Mouse (Mus musculus) lung, embryonic 14.5 days (tissue): ENCODE measurements around the gene Elovl5. TPM values are rescaled to one million over a fixed set of nuclear protein-coding genes. Genes with fewer than 3 reads are reported as not detected.

Experiments
- ATAC-seq: fragments of 200-750 bp; cut with Nextera tagmentation; 2 replicates; pipeline ENCODE4 v1.8.0; 2017; ENCODE audit warnings: mild to moderate bottlenecking, moderate TSS enrichment, moderate library complexity; ENCODE audit not compliant: insufficient read depth
- DNase-seq: peaks from one replicate; pipeline ENCODE4 v3.0.0-alpha.2; 2015
- H3K27ac ChIP-seq: fragments of 300-500 bp; sonication (generic); 2 replicates; pipeline ENCODE4 v1.5.1; 2014; ENCODE audit warnings: low read depth, mild to moderate bottlenecking, moderate library complexity
- H3K27me3 ChIP-seq: fragments of 300-500 bp; sonication (generic); 2 replicates; pipeline ENCODE4 v1.6.1; 2014; ENCODE audit warnings: low read length, control low read depth; ENCODE audit not compliant: insufficient read depth
- H3K36me3 ChIP-seq: fragments of 300-500 bp; sonication (generic); 2 replicates; pipeline ENCODE4 v1.6.1; 2014; ENCODE audit warnings: control low read depth; ENCODE audit not compliant: insufficient read depth
- H3K4me1 ChIP-seq: fragments of 300-500 bp; sonication (generic); 2 replicates; pipeline ENCODE4 v1.6.1; 2014; ENCODE audit warnings: antibody characterized with exemption, control low read depth; ENCODE audit not compliant: insufficient read depth
- H3K4me2 ChIP-seq: fragments of 300-500 bp; sonication (generic); 2 replicates; pipeline ENCODE4 v1.6.1; 2014; ENCODE audit warnings: mild to moderate bottlenecking
- H3K4me3 ChIP-seq: fragments of 300-500 bp; sonication (generic); 2 replicates; pipeline ENCODE4 v1.5.1; 2014; ENCODE audit warnings: low read depth, low read length
- H3K9ac ChIP-seq: fragments of 300-500 bp; sonication (generic); 2 replicates; pipeline ENCODE4 v1.6.1; 2014
- H3K9me3 ChIP-seq: fragments of 300-500 bp; sonication (generic); 2 replicates; pipeline ENCODE4 v1.6.1; 2016; ENCODE audit warnings: low read depth, low read length, control low read depth
- CTCF ChIP-seq: IDR thresholded peaks from 2 replicates; pipeline ENCODE4 v1.5.1; 2016; ENCODE audit warnings: antibody characterized with exemption, low read depth
- WGBS: fragments of 180-500 bp; shearing (Covaris S2); extraction: QIAGEN DNeasy Blood & Tissue Kit; methylation state at CpG from one replicate; pipeline ENCODE4 v1.1.7; 2014; 5-methylcytosine and 5-hydroxymethylcytosine counted together
- polyA plus RNA-seq: library from polyadenylated mRNA; unstranded; fragments of >200 nt; fragmentation: Nextera tagmentation; extraction: Ambion mirVana; gene quantifications from 2 replicates; pipeline ENCODE4 v1.2.1, GENCODE M21; 2014

Elovl5 gene
- polyA plus RNA-seq, 1 experiment from 2014 or later, result 76.7 TPM

DNA sequence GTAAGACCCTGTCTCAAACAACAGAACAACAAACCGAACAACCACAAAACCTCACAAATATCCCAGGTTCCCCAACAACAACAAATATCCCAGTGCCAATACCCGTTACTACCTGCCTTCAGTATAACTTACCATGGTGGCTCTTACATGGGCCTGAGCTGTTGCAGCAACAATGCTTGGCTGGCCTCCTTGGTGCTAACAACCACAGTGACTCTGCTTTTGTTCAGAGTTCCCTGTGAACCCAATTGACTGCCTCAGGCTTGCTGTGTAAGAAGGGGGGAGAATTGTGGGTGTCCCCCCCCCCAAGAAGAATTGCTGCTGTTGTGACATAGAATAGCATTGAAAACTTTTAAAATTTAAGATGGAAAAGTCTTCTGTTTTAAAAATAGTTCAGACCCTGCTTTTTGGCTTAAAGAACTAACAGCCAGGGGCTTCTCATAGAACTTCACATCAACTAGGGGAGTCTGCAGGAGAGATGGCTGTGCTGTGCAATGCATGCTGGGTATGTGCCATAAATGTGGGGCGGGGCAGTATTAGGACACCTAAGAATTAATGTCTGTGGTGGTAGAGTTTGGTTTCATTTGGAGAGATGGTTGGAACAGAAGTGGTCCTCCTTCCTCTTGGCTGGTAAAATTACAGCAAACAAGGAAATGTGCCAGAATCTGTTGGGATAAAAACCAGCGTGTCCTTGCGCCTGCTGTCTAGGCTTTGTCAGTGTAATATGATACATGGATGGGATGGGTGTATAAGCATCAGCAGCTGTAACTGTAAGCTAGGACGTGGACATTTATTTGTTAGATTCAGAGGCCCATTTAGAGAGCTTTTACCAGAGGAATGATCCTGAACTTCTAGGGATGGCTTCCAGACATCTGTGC is 28.9 kb downstream of the Elovl5 start:
- H3K4me1 ChIP-seq, result peaks cover 7% of the 10 kb centered on the region; the same call in 1 of the 2 replicates
- peak; percentile 66 for DNase-seq
- no peak overlapping the region for H3K4me3 ChIP-seq
- H3K36me3 ChIP-seq, result no peaks in the 10 kb centered on the region
- H3K27ac ChIP-seq, result no peak overlapping the region
- H3K9ac ChIP-seq, result no peak overlapping the region
- no peaks in the 10 kb centered on the region for H3K9me3 ChIP-seq
- 60% methylated on average over 6 of the region's 6 CpGs for WGBS
- H3K4me2 ChIP-seq, result no peak overlapping the region
- no peak for TF ChIP-seq CTCF
- no peaks in the 10 kb centered on the region for H3K27me3 ChIP-seq
- peak; percentile 62; the same call in 1 of the 2 replicates for ATAC-seq

- Histone ChIP-seq H3K27me3 (no peaks in the 10 kb centered on the region), H3K27ac (no peak overlapping the region), H3K4me3 (no peak overlapping the region), H3K9me3 (no peaks in the 10 kb centered on the region), H3K9ac (no peak overlapping the region), H3K4me2 (no peak overlapping the region), H3K4me1 (0 out of 2 replicates have a peak, but pooled peaks cover 7% of the 10 kb centered on the region), H3K36me3 (no peaks in the 10 kb centered on the region)
- TF ChIP-seq CTCF, result no peak
- 75% methylated on average over 2 of the region's 2 CpGs for WGBS
- ATAC-seq (no peak), DNase-seq (no peak)
Observed at GRCm38 (mm10) chr9:77948214-77948613, 31.1 kb downstream of the Elovl5 start.

DNA sequence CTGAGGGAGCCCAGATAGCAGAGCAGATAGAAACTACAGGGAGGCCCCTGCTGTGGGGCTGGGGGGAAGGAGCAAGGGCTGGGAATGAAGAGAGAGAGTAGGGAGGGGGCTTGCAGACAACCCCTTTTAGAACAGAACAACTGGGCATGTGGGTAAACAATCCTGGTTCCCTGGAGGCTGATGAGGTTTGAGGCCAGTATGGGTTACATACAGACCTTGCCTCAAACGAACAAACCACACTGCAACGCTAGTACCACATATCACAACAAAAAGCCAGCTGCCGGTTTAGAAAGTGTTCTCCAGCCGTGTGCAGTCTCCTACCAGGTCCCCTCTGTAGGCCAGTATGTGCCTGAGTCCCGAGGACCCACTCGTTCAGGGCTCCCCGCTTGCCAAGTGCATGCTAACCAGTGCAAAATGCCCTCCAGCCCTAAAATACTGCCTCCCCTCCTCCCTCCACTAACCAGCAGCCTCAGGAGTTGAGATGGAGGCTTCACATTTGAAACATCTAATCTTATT is 32.6 kb downstream of the Elovl5 start:
- 26% methylated on average over 7 of the region's 7 CpGs for WGBS
- no peaks in the 10 kb centered on the region for H3K36me3 ChIP-seq
- H3K9ac ChIP-seq, result peak overlapping the region; percentile 16; the same call in 1 of the 2 replicates
- ATAC-seq (no peak), DNase-seq (no peak)
- no peak overlapping the region for H3K4me3 ChIP-seq
- H3K9me3 ChIP-seq, result no peaks in the 10 kb centered on the region
- H3K27me3 ChIP-seq, result no peaks in the 10 kb centered on the region
- peak overlapping the region; percentile 24; the same call in 1 of the 2 replicates for H3K27ac ChIP-seq
- 0 out of 2 replicates have a peak, but pooled peaks cover 7% of the 10 kb centered on the region for H3K4me1 ChIP-seq
- no peak overlapping the region for H3K4me2 ChIP-seq
- no peak for TF ChIP-seq CTCF

GRCm38 (mm10) chr9:77950841-77951475 is 33.8 kb downstream of the Elovl5 start:
- no peak for ATAC-seq
- 90% methylated on average over 7 of the region's 7 CpGs for WGBS
- H3K4me1 ChIP-seq, result 0 out of 2 replicates have a peak, but pooled peaks cover 7% of the 10 kb centered on the region
- no peaks in the 10 kb centered on the region for H3K9me3 ChIP-seq
- no peak for DNase-seq
- TF ChIP-seq CTCF, result no peak
- H3K4me2 ChIP-seq, result no peak overlapping the region
- H3K27ac ChIP-seq, result no peak overlapping the region
- no peaks in the 10 kb centered on the region for H3K36me3 ChIP-seq
- H3K4me3 ChIP-seq, result no peak overlapping the region
- no peaks in the 10 kb centered on the region for H3K27me3 ChIP-seq
- H3K9ac ChIP-seq, result no peak overlapping the region

DNA sequence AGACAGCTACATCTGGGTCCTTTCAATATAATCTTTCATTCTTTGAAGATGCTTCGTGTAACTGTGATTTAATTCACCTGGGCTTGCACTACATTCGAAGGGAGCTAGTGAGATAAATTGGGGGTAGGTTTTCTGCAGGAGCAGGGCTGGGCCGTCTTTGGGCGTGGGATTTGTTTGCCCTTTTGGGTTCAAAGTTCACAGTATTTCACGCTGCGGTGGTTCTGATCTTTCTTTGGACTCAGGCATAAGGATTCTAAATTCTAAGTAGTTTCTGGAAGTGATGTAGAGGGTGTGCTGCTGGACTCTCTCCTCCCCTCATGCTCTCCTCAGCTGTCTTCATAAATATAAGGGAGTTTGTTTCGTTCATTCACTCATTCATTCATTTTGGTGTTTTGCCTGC is 34.8 kb downstream of the Elovl5 start:
- Histone ChIP-seq H3K27ac (no peak overlapping the region), H3K4me3 (no peak overlapping the region), H3K27me3 (no peaks in the 10 kb centered on the region), H3K4me1 (0 out of 2 replicates have a peak, but pooled peaks cover 7% of the 10 kb centered on the region), H3K36me3 (no peaks in the 10 kb centered on the region), H3K9me3 (no peaks in the 10 kb centered on the region), H3K9ac (no peak overlapping the region), H3K4me2 (no peak overlapping the region)
- DNase-seq (no peak), ATAC-seq (no peak)
- 62% methylated on average over 7 of the region's 7 CpGs for WGBS
- no peak for TF ChIP-seq CTCF

DNA sequence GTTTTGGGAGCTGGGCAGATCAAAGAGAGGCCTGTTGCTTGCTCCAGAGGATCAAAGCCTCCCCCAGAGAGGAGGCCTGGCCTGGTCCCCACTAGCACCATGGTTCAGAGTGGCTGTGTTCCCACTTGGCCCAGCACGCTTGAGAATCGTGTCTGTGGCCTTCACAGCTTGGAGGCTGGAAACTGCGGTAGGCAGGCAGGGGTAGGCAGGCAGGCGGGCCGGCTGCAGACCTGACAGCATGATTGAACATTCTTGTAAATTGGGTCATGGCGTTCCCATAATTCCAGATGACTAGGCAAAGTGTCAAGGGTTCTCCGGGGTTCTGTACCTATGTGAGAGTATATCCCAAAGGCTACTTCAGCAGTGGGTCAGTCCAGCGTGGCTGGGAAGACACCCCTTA is 35.9 kb downstream of the Elovl5 start:
- Histone ChIP-seq H3K4me2 (no peak overlapping the region), H3K4me3 (no peak overlapping the region), H3K36me3 (0 out of 2 replicates have a peak, but pooled peaks cover 4% of the 10 kb centered on the region), H3K4me1 (0 out of 2 replicates have a peak, but pooled peaks cover 7% of the 10 kb centered on the region), H3K27ac (no peak overlapping the region), H3K9ac (no peak overlapping the region), H3K27me3 (no peaks in the 10 kb centered on the region), H3K9me3 (no peaks in the 10 kb centered on the region)
- no peak for DNase-seq
- no peak for ATAC-seq
- TF ChIP-seq CTCF, result no peak
- WGBS, result 48% methylated on average over 8 of the region's 8 CpGs

GRCm38 (mm10) chr9:77954496-77954895 is 37.3 kb downstream of the Elovl5 start:
- H3K4me3 ChIP-seq, result no peak overlapping the region
- no peak overlapping the region for H3K9ac ChIP-seq
- DNase-seq (no peak), ATAC-seq (no peak)
- H3K36me3 ChIP-seq, result peaks cover 14% of the 10 kb centered on the region; the same call in 1 of the 2 replicates
- 0 out of 2 replicates have a peak, but pooled peaks cover 5% of the 10 kb centered on the region for H3K4me1 ChIP-seq
- no peaks in the 10 kb centered on the region for H3K9me3 ChIP-seq
- no peak overlapping the region for H3K4me2 ChIP-seq
- TF ChIP-seq CTCF, result no peak
- H3K27me3 ChIP-seq, result no peaks in the 10 kb centered on the region
- no peak overlapping the region for H3K27ac ChIP-seq
- 80% methylated on average over 7 of the region's 7 CpGs for WGBS
